Mouse (Mus musculus) small intestine, adult 2 months (tissue): ENCODE results near the gene Rbms3.

Experiments
- CTCF ChIP-seq: fragments of 200-500 bp; IDR thresholded peaks from 2 replicates; pipeline ENCODE4 v1.5.1; 2012; ENCODE audit warnings: low read depth, mild to moderate bottlenecking, control low read depth, inconsistent platforms, low read length, moderate library complexity, mixed read lengths; ENCODE audit not compliant: insufficient replicate concordance, insufficient read length; ENCODE audit errors: extremely low read depth
- POLR2A ChIP-seq: fragments of 200-500 bp; IDR thresholded peaks from 2 replicates; pipeline ENCODE4 v1.6.1; 2012; ENCODE audit warnings: low read depth, mild to moderate bottlenecking, control low read depth, inconsistent platforms, low read length, moderate library complexity

DNA sequence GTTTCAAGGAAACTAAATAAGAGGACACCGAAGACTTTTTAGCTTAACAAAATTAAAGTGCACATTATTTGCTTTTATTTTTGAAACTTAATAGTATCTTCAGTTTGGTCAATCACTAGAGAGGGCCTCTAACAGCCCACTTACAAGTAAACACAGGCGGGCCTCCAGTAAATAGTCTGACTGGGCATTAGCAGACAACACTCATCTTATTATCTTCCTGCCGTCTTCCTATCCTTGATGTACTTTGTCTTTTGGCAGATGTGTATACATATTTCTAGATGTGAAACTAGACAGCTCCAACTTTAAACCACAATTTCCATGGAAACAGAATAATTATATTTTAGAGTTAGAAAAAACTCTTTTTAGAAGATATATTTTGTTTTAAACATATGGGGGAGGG is 901.6 kb downstream of the Rbms3 start:
- TF ChIP-seq CTCF: no peak
- TF ChIP-seq POLR2A: no peak
